Mouse (Mus musculus): ENCODE results near the gene Mipol1. TPM values are rescaled to one million over a fixed set of nuclear protein-coding genes. Genes with fewer than 3 reads are reported as not detected.
"Not testable (repeated sequence)": the region's sequence is repeated elsewhere in the genome, so short reads cannot be mapped to it uniquely, and the experiment has no call there.

Gene Mipol1
- 1 to 10 TPM; 4.5 to 4.9 TPM for total RNA-seq (2021)

GRCm38 (mm10) chr12:57230192-57230706 lies at the start of gene Mipol1, which contains the start of gene Prps1l3:
Gene Mipol1, plus strand, starts transcription at chr12:57230427.
Gene Prps1l3, plus strand, starts transcription at chr12:57230412.
- peak; percentile 81 to 90 for DNase-seq
- intact Hi-C loops (cut with DNase I): loop anchor here (5.0 kb wide), 1 partner anchor 1902 kb away; no protein-coding TSS in a partner anchor

GRCm38 (mm10) chr12:57184401-57185147 lies 45.7 kb upstream of the Mipol1 start:
- intact Hi-C loops (cut with DNase I): loop anchor here (2.0 to 5.0 kb wide), 2 partner anchors 197 to 500 kb away; no protein-coding TSS in a partner anchor
- no peak for DNase-seq

DNA sequence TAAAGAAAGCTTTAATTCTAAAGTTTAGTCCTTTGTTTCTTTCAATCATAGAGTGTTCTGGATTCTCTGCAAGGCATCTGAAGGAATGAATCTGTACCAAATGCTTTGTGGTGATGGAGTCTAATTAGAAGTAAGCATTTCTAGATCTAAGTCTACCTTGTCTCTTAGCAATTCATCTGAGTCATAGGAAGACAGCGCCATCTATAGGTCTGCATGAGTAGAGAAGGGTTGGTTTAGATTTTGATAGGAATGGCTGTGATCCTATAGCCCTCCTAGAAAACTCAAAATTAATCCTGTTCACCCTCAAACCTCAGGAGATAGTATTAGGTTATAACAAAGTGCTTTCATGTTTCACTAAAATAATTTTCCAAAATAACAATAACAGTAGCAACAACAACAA lies 44.8 kb upstream of the Mipol1 start:
- no peak for DNase-seq
- intact Hi-C loops (cut with DNase I): loop anchor here (2.0 kb wide), 1 partner anchor 501 kb away; no protein-coding TSS in a partner anchor

GRCm38 (mm10) chr12:57186126-57186525 lies 44.1 kb upstream of the Mipol1 start:
- intact Hi-C loops (cut with DNase I): no loop called here
- no peak for DNase-seq

DNA sequence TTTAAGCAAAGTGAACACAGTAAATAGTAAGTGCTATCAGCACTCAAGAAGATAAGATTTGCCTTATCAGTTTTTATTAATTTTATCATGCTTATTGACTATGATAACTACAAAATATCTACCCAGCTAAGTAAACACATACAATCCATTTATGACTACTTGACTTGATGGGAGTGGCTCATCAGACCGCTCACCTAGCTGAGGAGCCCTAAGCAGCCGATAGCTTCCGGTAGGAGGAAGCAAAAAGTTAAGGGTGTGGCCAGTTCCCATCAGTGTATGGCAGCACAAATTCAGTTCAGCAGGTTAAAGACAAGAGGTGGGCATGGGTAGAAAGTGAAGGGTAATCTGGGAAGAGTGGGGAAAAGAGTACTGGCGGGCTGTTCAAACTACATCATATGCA lies 43.2 kb upstream of the Mipol1 start:
- intact Hi-C loops (cut with DNase I): no loop called here

GRCm38 (mm10) chr12:57194609-57195008 lies 35.6 kb upstream of the Mipol1 start:
- no peak for DNase-seq
- intact Hi-C loops (cut with DNase I): no loop called here

More for the DNA sequence above, 43.2 kb upstream of the Mipol1 start:
- no peak for DNase-seq

- no peak for DNase-seq
- intact Hi-C loops (cut with DNase I): no loop called here
These were observed 34.0 kb upstream of the Mipol1 start for GRCm38 (mm10) chr12:57196286-57196607.

GRCm38 (mm10) chr12:57196608-57197362 lies 33.4 kb upstream of the Mipol1 start:
- intact Hi-C loops (cut with DNase I): no loop called here

GRCm38 (mm10) chr12:57197363-57198026 lies 32.7 kb upstream of the Mipol1 start, which contains the start of gene Slc25a21:
Gene Slc25a21, minus strand, starts transcription at chr12:57197472.
- no peak for DNase-seq
- intact Hi-C loops (cut with DNase I): no loop called here

More at GRCm38 (mm10) chr12:57196608-57197362, 33.4 kb upstream of the Mipol1 start:
- peak; percentile 37 to 39 for DNase-seq

DNA sequence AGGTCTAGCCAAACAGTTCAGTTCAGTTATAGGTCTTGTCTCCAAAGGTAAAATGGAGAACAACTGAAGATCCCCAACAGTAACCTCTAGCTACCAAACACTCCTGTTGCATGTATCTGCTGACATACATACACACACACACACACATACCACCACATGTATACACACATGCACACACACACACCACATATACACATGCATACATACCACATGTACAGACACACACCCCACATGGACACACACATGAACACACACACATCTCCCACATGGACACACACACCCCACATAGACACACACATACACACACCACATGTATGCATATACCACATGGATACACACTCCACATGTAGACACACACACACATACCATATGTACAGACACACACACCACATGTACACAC lies 32.0 kb upstream of the Mipol1 start:
- intact Hi-C loops (cut with DNase I): no loop called here
- no peak for DNase-seq

GRCm38 (mm10) chr12:57199427-57199826 lies 30.8 kb upstream of the Mipol1 start:
- intact Hi-C loops (cut with DNase I): no loop called here

DNA sequence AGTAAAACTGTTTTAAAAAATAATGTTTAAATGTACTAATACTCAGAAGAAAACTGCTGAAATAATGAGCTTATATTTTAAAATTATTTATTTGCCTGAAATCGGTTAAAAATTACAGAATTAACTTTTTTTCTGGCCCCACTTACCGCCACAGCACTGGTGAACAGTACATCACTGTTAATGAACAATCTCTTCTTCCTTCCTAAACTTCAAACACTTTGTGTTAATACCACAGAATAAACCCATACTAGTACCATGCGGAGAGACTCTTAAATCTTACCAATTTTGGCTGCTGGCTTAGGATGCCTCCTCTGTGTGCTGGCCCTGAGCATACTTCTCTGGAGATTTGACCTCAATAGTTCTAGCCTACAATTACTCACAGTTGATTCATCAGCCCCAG lies 28.3 kb upstream of the Mipol1 start:
- DNase-seq: no peak
- intact Hi-C loops (cut with DNase I): no loop called here

More at GRCm38 (mm10) chr12:57199427-57199826, 30.8 kb upstream of the Mipol1 start:
- DNase-seq: no peak

GRCm38 (mm10) chr12:57204276-57204851 lies 25.9 kb upstream of the Mipol1 start:
- intact Hi-C loops (cut with DNase I): no loop called here
- DNase-seq: no peak

- intact Hi-C loops (cut with DNase I): loop anchor here (2.0 kb wide), 1 partner anchor 17 kb away; no protein-coding TSS in a partner anchor
These were observed 18.6 kb upstream of the Mipol1 start for GRCm38 (mm10) chr12:57211353-57212311.

DNA sequence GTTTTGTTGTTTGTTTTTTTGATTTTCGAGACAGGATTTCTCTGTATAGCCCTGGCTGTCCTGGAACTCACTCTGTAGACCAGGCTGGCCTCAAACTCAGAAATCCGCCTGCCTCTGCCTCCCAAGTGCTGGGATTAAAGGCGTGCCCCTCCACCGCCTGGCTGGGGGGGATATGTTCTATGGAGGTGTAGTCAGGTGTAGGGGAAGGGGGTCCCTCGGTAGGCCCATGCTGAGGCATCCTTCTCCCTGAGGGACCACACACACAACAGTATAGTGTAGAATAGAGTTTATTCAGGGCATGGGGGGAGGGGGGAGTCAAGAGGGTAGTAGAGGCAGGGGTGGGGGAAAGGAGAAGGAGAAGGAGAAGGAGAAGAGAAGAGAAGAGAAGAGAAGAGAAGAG lies 17.8 kb upstream of the Mipol1 start:
- DNase-seq; intact Hi-C loops (cut with DNase I): not testable (repeated sequence)

More at GRCm38 (mm10) chr12:57211353-57212311, 18.6 kb upstream of the Mipol1 start:
- peak; percentile 45 to 51 for DNase-seq

- DNase-seq: no peak
- intact Hi-C loops (cut with DNase I): no loop called here
These were observed 3.8 kb upstream of the Mipol1 start for GRCm38 (mm10) chr12:57226411-57226810.

- no peak for DNase-seq
- intact Hi-C loops (cut with DNase I): loop anchor here (2.0 kb wide), 1 partner anchor 17 kb away; no protein-coding TSS in a partner anchor
These were observed 2.5 kb upstream of the Mipol1 start for GRCm38 (mm10) chr12:57227776-57228175.

DNA sequence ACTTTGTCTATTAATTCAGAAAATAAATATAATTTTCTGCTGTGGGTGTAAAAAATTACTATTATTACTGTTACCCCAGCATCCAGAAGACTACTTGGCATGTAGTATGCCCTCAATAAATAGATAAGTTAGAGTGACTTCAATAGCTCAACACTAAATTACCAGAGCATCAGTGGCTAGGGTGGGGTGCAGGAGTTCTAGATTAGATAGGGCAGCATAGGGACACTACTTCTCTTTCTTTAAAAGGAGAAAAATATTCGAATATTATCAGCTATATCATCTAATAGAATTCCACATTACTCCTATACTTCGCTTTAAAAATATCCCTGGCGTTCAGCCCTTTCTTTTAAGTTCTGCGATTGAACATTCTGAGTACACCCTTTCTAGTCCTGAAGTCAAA lies 524 bp upstream of the Mipol1 start:
- intact Hi-C loops (cut with DNase I): loop anchor here (2.0 to 5.0 kb wide), 2 partner anchors 19 to 1903 kb away; no protein-coding TSS in a partner anchor
- no peak for DNase-seq

Measured in heart, postnatal 36 days (tissue).